Mouse (Mus musculus): ENCODE measurements around the gene 3110082J24Rik.

The 3110082J24Rik gene

DNA sequence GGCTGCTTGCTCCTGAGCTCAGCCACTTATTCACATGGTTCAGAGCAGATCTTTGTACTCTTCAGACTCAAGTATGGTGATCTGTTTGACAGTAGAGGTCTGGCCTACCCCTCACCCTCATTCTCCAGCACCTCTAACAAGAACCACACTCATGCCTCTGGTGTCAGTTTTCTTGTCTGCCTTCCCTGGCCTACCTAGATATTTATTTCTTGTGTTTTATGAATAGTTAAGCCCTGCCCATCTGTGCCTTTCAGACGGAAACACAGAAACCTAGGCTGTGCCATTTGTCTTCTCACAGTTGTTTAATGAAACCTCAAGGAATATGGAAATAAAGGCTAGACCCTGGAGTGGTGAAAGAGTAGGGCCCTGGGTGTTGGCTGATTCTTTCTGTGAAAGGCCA, 12.1 kb upstream of the 3110082J24Rik start:
- no peak for DNase-seq (ENCODE audit: low spot score)

DNA sequence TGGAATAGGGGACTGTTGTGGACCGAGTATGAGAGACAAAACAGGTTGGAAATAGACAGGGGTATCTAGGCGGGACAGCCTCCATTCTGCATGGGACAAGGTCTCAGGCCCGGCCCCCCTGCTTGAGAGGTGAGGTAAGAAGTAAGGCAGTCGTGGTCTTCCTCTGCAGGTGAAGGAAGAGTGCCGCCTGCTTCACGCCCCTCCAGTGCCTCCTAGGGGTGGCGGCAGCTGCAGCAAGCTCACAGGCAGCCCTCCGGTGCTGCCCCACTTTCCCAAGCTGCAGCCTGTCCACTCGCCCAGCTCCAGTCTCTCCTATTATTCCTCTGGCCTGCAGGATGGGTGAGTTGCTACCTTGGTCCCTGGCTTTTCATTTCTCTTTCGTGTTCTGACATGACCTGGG, 9.8 kb upstream of the 3110082J24Rik start:
- DNase-seq (ENCODE audit: low spot score): no peak

DNA sequence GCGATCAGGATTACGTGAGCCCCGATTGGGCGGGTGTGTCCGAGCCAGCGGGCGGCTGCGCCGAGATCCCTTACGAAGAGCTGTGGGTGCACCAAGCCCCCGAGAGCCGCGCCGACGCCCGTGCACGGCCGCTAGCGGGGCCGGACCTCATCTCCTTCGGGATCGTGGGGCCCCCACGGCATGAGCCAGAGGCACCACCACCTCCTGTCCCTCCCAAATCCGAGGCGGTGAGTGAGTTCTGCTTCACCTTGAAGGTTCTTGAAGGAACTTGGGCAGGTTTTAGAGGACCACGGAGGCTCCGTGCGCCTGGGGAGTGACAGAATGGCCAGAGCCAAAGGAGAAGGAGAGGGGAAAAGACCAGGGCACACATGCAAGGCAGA, 8.9 kb upstream of the 3110082J24Rik start:
- no peak for DNase-seq (ENCODE audit: low spot score)

DNA sequence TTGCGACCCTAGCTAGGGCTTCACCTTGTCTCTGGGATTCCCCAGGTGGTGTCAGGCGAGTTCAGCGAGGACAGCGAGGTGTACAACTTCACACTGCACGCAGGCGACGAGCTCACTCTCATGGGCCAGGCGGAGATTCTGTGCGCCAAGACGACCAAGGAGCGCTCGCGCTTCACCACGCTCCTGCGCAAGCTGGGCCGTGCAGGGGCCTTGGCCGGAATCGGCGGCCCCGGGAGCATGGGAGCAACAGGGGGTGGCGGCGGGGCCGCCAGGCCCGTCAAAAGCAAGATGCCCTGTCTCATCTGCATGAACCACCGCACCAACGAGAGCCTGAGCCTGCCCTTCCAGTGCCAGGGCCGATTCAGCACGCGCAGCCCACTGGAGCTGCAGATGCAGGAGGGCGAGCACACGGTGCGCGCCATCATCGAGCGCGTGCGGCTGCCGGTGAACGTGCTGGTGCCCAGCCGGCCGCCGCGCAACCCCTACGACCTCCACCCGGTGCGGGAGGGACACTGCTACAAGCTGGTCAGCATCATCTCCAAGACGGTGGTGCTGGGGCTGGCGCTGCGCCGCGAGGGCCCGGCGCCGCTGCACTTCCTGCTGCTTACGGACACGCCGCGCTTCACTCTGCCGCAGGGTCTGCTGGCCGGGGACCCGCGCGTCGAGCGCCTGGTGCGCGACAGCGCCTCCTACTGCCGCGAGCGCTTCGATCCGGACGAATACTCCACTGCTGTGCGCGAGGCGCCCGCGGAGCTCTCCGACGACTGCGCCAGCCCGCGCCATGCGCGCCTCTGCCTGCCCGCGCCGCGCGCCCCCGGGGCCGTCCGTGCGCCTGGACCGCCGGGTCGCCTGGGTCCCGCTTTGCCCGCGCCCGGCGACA, 8.2 kb upstream of the 3110082J24Rik start:
- DNase-seq (ENCODE audit: low spot score): peak; percentile 53

DNA sequence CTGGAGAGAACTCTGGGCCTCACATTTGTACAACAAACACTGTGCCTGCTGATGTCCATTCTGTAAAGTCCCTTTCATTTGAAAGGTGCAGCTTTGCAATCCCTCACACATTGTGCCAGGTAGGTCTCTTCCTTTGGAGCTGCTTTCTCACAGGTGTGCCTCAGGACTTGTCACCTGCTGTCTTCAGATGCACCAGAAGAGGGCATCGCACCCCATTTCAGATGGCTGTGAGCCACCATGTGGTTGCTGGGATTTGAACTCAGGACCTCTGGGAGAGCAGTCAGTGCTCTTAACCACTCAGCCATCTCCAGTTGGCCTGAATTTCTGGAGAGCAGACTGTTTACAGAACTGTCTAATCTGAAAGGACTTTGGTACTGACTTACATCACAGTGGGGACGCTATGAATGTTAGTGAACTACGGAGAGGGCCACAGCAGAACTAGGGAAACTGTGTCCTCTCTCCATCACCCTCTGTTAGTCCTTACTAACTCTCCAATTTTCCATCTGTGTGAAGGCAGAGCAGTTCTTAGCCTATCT, 6.7 kb upstream of the 3110082J24Rik start:
- no peak for DNase-seq (ENCODE audit: low spot score)

DNA sequence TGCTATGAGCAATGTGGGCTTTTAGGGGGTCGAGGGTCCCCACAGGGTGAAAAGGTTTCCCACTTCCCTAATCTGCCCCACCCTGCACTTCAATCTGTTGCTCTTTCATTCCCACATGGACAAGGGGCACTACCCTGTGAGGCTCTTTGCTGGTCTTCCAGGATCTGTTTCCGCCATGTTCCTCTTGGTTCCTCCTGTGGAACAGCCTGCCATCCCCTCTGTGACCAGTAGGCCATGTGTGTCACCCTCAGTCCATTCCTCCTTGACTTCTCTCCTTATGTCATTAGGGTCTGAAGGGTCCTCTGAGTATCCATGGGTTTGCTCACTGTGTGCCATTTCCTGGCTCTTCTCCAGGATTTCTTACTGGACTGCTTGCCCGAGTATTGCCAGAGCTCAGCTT, 5.9 kb upstream of the 3110082J24Rik start:
- DNase-seq (ENCODE audit: low spot score): no peak

DNA sequence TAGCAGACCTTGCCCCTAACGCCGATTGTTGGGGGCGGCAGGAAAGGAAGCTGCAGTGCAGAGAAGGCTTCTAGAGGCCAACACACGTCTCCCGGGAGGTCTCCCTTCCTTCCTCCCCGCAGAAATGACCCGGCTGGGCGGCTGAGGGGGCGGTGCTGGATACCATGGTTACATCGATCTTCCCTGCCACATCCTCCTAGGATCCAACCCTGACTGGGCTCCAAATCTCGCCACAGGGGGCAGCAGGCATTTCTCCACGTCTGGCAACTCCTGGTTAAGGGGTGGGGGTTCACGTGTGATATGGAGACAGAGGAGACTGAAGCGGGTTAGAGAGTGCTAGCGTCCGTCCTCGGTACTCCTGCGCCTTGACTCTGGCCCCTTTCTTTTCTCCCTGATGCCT, 5.2 kb upstream of the 3110082J24Rik start:
- no peak for DNase-seq (ENCODE audit: low spot score)

DNA sequence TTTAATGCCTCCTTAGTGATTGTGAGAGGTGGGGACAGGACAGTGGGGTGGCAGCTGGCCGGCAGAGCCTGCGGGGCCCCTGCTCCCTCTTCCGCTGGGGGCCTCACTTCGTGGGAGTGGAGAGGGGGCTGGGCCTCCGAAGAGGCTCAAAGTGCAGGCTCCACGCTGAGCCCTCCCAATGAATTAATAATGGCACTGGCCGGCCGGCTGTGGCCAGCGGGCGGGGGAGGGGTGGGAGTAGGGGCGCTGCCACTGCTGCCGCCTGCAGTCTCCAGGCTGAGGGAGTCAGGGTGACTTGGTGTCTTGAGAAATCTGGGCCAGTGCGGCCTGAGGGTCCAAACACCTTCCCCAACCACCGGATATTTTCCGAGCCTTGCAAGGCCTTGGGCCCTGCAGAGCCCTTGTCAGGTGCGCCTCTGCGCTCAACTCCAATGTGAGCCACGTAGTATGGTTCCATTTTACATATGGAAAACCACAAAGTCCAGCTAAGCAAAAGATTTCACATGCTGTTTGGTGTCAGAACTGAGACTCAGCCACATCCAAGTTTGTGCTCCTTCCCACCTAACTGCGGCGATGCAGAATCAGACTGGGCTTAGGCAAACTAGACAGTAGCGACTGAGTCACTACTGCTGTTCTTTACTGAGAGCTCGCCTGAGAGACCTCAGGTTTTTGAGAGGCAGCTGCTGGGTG, 4.6 kb upstream of the 3110082J24Rik start:
- DNase-seq (ENCODE audit: low spot score): no peak

DNA sequence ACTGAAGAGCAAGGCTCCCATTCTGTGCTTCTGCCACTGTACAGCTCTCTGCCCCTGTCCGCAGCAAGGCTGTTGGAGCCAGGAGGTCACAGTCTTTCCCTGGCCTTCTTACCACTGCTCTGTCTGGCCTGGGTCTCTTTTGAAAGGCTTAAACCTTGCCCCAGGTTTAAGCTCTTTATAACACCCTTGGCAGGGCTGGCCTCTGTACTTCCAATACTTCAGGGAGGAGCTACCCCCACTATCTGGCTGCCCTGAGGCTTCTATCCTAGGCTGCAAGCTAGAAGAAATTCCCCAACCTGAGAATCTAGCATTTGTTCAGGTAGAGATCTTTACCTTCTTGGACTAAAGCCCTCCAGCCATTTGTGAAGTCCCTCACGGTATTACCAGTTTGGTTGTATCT, 4.0 kb upstream of the 3110082J24Rik start:
- DNase-seq (ENCODE audit: low spot score): no peak

DNA sequence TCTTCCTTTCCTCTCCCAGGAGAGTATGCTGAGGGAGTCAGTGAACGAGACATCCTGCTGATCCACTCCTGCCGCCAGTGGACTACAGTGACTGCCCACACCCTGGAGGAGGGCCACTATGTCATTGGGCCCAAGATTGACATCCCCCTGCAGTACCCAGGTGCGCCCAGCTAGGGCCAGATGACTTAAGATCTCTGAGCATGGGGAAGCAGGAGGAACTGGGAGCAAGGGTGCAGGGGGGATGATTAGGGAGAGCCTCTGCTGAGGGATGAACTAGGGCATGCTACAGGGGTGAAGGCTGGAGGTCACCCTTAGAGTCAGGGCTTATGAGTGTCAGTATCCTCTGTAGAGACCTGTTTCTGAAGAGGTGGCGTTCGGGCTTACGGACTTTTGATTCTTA, 2.3 kb upstream of the 3110082J24Rik start:
- no peak for DNase-seq (ENCODE audit: low spot score)

DNA sequence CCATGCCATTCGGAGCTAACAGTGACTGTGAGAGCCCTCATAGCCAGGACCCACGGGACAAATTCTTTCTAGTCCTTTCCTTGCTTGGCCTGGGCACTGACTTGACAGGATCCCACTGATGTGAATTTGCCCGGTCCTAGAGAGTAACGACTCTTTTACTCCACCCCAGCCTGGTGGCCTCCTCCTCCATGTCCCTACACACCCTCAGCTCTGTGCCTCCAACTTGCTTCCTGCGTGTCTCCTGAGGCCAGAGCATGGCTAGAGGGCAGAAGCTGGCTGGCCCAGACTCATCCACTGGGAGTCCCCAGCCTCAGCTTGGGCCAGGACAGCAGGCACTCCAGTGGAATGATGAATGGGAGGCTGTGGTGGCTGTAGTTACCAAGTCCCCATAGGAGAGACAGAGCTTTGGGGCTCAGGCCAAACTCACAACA, 1.7 kb upstream of the 3110082J24Rik start:
- DNase-seq (ENCODE audit: low spot score): no peak

DNA sequence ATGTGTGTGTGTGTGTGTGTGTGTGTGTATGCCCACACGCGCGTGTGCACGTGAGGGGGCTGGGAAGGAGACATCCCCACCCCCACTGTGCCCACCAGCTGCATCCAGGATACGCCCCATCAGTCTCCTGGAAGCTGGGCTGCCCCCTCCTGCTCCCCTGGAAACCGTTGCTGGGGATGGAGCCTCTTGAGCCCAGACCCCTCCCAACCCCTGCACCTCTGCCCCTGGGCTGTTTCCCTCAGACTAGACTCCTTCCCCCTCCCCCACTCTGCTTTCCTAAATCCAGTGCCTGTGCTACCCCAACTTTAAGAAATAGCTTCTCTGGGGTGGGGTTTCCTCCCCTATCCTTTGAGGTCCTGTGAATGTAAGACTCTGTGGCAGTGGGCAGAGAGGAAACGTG, 1.3 kb upstream of the 3110082J24Rik start:
- no peak for DNase-seq (ENCODE audit: low spot score)

DNA sequence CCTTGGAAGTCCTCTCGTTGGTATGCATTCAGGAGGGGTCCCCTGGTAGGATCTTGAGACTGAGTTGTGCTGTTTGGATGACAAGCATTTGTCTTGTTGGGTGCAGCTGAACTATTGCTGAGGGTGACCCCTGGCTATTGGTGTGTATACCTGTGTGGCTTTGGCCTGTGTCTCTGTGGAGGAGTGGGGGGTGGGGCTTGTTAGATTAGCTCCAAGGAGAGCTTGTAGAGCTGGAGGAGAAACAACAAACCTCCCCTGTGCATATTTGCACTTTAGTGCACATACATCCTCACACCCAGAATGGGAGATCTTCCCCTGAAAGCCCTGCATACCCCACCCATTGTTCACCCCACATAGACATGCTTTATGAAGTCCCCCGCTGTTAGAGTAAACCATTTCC, 870 bp upstream of the 3110082J24Rik start:
- no peak for DNase-seq (ENCODE audit: low spot score)

DNA sequence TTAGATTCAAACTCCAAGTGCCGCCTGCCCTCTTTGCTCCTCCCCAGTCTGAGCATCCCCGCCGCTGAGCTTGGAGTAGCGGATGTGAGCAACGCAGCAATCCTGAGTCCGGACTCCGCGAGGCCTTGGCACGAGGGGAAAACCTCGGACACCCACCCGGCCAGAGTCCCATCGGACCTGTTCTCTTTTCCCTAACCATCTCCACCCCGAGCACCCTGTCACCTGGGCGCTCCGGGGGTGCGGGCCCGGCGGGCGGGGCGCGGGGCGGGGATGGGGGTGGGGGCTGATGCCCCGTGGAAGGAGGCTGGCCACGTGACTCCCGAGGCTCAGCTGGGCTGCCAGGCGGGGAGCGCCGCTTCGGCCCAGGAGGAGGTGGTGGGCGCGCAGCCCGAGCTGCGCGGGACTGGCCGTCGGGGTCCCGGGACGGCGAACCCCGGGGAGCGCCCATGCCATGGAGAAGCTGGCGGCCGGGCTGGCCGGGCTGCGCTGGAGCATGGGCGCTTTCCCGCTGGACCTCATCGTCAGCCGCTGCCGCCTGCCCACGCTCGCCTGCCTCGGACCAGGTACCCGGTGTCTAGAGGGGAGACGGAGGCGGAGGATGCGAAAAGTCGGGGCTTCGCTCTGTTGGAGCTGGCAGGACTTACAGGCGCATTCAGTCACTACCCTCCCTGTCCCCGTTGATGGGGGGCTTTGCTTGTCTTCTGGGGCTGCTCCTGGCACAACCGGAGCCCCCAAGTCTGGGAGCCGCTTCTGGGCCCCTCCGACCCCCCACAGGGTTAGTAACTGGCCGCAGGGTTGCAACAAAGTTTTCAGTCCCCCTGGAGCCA, 832 bp downstream of the 3110082J24Rik start, which contains the start of gene Garem2:
Gene Garem2 (plus strand): TSS at position 321 of the 827 bp plus-strand sequence.
- no peak for DNase-seq (ENCODE audit: low spot score)

DNA sequence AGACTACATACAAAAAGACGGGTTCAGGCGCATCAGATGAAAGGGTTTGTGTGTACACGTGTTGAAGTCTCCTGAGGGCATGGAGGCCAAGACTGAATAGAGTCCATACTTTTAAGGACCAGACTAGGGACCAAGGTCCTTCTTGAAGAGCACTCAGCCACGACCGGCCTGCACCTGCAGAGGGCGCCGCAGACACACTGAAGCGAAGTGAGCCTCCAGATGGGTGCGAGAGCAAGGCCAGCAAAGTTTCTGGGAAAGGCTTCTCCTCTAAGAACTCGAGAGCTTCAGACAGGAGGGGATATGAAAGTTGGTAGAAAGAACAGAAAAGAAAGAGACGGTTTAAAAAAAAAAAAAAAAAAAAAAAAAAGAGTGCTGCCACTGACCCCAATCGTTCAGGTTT, 1.5 kb downstream of the 3110082J24Rik start:
- DNase-seq (ENCODE audit: low spot score): peak; percentile 52

DNA sequence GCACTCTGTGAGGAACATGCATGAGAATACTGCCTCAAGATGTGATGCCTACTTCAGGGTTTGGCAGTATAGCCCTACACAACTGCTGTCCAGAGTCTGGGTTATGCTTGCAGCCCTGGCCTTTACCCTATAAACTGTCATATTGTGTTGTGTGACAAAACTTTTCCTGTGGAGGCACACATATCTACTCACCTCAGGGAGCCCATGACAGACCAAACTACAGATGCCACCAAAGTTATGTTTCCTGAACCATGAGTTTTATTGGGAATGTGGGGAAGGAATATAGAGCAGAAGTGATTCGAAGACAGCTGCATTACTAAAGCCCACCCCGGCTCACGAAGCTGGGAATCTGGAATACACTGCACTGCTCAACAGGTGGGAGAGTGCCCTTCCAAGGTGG, 2.5 kb downstream of the 3110082J24Rik start:
- DNase-seq (ENCODE audit: low spot score): no peak

DNA sequence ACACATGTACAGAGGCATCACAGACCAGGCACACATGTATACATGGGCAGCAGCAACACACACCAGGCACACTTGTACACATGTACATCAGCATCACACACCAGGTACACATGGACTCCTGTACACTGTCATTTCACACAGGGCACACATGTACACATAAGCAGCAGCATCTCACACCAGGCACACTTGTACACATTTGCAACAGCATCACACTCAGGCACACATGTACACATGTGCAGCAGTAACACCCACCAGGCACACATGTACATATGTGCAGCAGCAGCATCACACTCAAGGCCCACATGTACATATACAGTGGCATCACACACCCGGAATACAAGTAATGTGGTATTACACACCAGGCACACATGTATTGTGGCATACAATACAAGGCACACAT, 7.6 kb downstream of the 3110082J24Rik start:
- no peak for DNase-seq (ENCODE audit: low spot score)

DNA sequence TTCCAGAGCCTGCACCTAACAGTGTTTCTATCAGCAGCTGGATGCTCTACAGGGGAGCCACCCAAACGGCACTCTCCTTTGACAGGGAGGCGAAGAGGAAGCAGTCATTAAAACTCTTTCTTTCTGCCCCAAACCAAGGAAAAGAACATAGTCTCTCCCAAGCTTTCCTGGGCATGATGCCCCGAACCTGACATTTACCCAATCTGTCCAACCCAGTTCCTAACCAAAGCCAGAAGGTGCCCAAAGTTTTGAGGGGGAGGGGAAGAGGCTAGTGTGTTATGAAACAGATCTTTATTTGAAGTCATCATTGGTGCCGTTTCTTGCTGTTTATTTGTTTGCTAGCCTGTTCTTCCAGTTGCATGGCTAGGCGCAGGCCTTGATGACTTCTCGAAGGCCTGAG, 10.2 kb downstream of the 3110082J24Rik start:
- DNase-seq (ENCODE audit: low spot score): no peak

DNA sequence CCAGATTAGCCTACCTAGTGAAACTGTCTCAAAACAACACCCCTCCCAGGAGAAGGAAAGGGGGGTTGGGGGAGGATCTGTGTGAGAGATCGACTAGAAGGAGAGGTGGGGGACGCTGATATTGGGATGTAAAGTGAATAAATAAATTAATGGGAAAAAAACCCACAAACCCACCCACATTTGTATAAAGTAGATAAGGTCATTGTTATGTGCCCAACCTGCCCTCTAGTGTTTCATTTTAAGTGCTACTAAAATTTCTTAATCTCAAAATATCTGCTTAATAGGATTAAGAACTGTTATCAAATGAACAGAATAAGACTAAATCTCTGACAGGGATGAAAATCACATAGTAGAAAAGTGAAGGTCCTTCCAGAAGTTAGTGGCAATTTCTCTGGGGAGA, 11.5 kb downstream of the 3110082J24Rik start:
- no peak for DNase-seq (ENCODE audit: low spot score)

DNA sequence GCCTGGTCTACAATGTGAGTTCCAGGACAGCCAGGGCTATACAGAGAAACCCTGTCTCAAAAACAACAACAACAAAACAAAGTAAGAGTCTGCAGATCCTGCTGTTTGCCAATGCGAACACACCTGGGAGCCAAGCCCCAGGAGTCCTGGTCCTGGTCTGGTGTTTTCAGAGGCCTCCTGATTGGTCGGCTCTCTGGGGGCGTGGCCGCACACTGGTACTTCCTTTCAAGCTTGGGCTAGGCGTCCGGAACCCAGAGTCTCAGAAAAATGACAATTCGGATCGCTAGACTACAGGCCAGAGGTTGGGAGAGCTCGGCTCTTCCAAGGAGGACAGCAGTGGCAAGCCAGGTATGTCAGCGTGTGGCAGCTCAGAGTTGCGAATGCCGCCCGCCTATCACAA, 13.2 kb downstream of the 3110082J24Rik start:
- no peak for DNase-seq (ENCODE audit: low spot score)

DNA sequence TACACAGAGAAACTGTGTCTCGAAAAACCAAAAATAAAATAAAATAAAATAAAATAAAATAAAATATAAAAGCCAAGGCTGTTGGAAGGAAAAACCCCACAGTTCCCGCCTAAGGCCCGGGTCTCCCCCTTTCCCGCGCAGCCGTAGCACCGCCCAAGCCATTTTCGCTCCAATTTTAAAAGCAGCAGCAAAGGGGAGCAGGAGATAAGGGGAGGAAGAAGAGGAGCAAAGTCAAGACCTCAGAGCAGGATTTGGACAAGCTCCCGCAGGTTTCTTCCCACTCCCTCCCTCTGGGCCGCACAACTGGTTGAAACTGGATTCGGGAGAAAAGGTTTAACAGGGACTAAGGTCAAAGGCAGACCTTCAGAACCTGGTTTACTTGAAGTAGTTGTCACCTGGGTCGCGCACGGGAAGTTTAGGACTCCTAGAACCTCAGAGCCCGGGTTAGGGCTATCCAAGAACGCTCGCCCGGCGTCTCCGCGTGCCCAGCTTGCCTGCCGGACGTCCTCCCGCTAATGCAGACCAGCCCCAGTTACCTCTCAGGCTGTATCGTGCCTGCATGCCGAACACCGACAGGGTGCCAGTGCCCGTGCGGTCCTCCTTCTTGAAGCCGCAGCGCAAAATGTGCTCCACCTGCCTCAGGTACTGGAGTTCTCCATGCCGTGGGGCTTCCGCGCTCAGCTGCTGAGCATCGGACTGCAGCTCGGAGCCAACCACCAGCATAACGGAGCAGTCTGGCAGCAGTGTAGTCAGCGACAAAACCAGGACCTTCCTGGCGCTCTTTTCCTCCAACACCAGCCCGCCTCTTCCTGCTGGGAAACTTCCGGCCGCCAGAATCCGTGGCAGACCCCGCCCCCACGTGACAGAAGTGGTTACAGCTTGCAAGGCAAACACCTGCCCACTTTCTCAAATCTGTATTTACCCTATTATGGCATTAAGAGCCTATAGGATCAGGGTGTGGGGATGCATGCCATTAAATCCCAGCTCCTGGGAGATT, 32.8 kb downstream of the 3110082J24Rik start, which contains the start of gene Tyms:
Gene Tyms (minus strand): TSS at position 793 of the 997 bp plus-strand sequence.
- peak; percentile 63 for DNase-seq (ENCODE audit: low spot score)

Data from layer of hippocampus, adult 11-12 months (tissue).